Mouse (Mus musculus): ENCODE measurements around the gene Ctf2.
"Not testable (repeated sequence)": the region's sequence is repeated elsewhere in the genome, so short reads cannot be mapped to it uniquely, and the experiment has no call there.

The Ctf2 gene

GRCm38 (mm10) chr7:127712461-127713385 lies 19.2 kb downstream of the Ctf2 start, which contains the start of gene Ctf1:
Gene Ctf1, plus strand, starts transcription at chr7:127712736.
- DNase-seq, result peak; percentile 78 to 85

GRCm38 (mm10) chr7:127711456-127711855 lies 20.5 kb downstream of the Ctf2 start:
- DNase-seq, result no peak

- no peak for DNase-seq
Measured at GRCm38 (mm10) chr7:127711031-127711430, 20.9 kb downstream of the Ctf2 start.

- DNase-seq, result no peak
Measured at GRCm38 (mm10) chr7:127709261-127709979, 22.5 kb downstream of the Ctf2 start.

GRCm38 (mm10) chr7:127708207-127709078 lies 23.5 kb downstream of the Ctf2 start, which contains the start of gene Bcl7c:
Gene Bcl7c, minus strand, starts transcription at chr7:127708933.
- DNase-seq, result peak; percentile 85

- DNase-seq, result no peak
Measured at GRCm38 (mm10) chr7:127707957-127708206, 24.1 kb downstream of the Ctf2 start.

GRCm38 (mm10) chr7:127707045-127707956 lies 24.7 kb downstream of the Ctf2 start:
- no peak for DNase-seq

GRCm38 (mm10) chr7:127705706-127706105 lies 26.3 kb downstream of the Ctf2 start:
- no peak for DNase-seq

- no peak for DNase-seq
Measured at GRCm38 (mm10) chr7:127704598-127704997, 27.4 kb downstream of the Ctf2 start.

GRCm38 (mm10) chr7:127703561-127704178 lies 28.3 kb downstream of the Ctf2 start:
- peak; percentile 53 to 72 for DNase-seq

GRCm38 (mm10) chr7:127700712-127701331 lies 31.1 kb downstream of the Ctf2 start:
- no peak for DNase-seq

GRCm38 (mm10) chr7:127698986-127699385 lies 33.0 kb downstream of the Ctf2 start:
- DNase-seq, result no peak

GRCm38 (mm10) chr7:127693730-127694129 lies 38.2 kb downstream of the Ctf2 start:
- DNase-seq, result not testable (repeated sequence)

- DNase-seq, result no peak
Measured at GRCm38 (mm10) chr7:127693290-127693689, 38.7 kb downstream of the Ctf2 start.

- DNase-seq, result peak; percentile 51 to 54
Measured at GRCm38 (mm10) chr7:127691221-127691989, 40.6 kb downstream of the Ctf2 start.

- DNase-seq, result no peak
Measured at GRCm38 (mm10) chr7:127689626-127690280, 42.2 kb downstream of the Ctf2 start.

GRCm38 (mm10) chr7:127688935-127689334 lies 43.0 kb downstream of the Ctf2 start:
- no peak for DNase-seq

- DNase-seq, result no peak
Measured at GRCm38 (mm10) chr7:127686740-127687449, 45.1 kb downstream of the Ctf2 start.

Data from kidney, adult 8-10 months (tissue).